Mouse (Mus musculus): ENCODE data around the gene 3110009E18Rik.

Gene 3110009E18Rik

GRCm38 (mm10) chr1:120142551-120142950 is 21.6 kb downstream of the 3110009E18Rik start:
- WGBS: 45% methylated on average over 5 of the region's 5 CpGs

GRCm38 (mm10) chr1:120145527-120146216 is 24.7 kb downstream of the 3110009E18Rik start:
- WGBS: 90% methylated on average over 8 of the region's 8 CpGs

GRCm38 (mm10) chr1:120155325-120155724 is 34.3 kb downstream of the 3110009E18Rik start:
- WGBS: 24% methylated on average over 1 of the region's 1 CpGs

- 98% methylated on average over 9 of the region's 9 CpGs for WGBS
Measured at GRCm38 (mm10) chr1:120158474-120159127, 37.6 kb downstream of the 3110009E18Rik start.

GRCm38 (mm10) chr1:120161502-120161901 is 40.5 kb downstream of the 3110009E18Rik start:
- WGBS: 97% methylated on average over 5 of the region's 5 CpGs

- 72% methylated on average over 1 of the region's 1 CpGs for WGBS
Measured at GRCm38 (mm10) chr1:120162616-120163015, 41.6 kb downstream of the 3110009E18Rik start.

GRCm38 (mm10) chr1:120168016-120168415 is 47.0 kb downstream of the 3110009E18Rik start:
- WGBS: 94% methylated on average over 4 of the region's 4 CpGs

- 92% methylated on average over 7 of the region's 7 CpGs for WGBS
Measured at GRCm38 (mm10) chr1:120168674-120169073, 47.7 kb downstream of the 3110009E18Rik start.

GRCm38 (mm10) chr1:120170307-120170706 is 49.3 kb downstream of the 3110009E18Rik start:
- 88% methylated on average over 7 of the region's 7 CpGs for WGBS

GRCm38 (mm10) chr1:120171819-120172521 is 51.0 kb downstream of the 3110009E18Rik start:
- WGBS: 51% methylated on average over 5 of the region's 5 CpGs

GRCm38 (mm10) chr1:120174991-120175390 is 54.0 kb downstream of the 3110009E18Rik start:
- WGBS: 89% methylated on average over 4 of the region's 4 CpGs

- 61% methylated on average over 14 of the region's 14 CpGs for WGBS
Measured at GRCm38 (mm10) chr1:120176313-120176712, 55.3 kb downstream of the 3110009E18Rik start.

GRCm38 (mm10) chr1:120177141-120177540 is 56.2 kb downstream of the 3110009E18Rik start:
- WGBS: 96% methylated on average over 8 of the region's 8 CpGs

- 68% methylated on average over 6 of the region's 6 CpGs for WGBS
Measured at GRCm38 (mm10) chr1:120186204-120186603, 65.2 kb downstream of the 3110009E18Rik start.

- 67% methylated on average over 9 of the region's 9 CpGs for WGBS
Measured at GRCm38 (mm10) chr1:120186655-120187054, 65.7 kb downstream of the 3110009E18Rik start.

- 62% methylated on average over 7 of the region's 7 CpGs for WGBS
Measured at GRCm38 (mm10) chr1:120187059-120187458, 66.1 kb downstream of the 3110009E18Rik start.

- WGBS: 76% methylated on average over 6 of the region's 6 CpGs
Measured at GRCm38 (mm10) chr1:120189206-120189605, 68.2 kb downstream of the 3110009E18Rik start.

- WGBS: 95% methylated on average over 2 of the region's 2 CpGs
Measured at GRCm38 (mm10) chr1:120190300-120190699, 69.3 kb downstream of the 3110009E18Rik start.

GRCm38 (mm10) chr1:120190946-120191345 is 70.0 kb downstream of the 3110009E18Rik start:
- WGBS: 32% methylated on average over 6 of the region's 6 CpGs

- 82% methylated on average over 6 of the region's 6 CpGs for WGBS
Measured at GRCm38 (mm10) chr1:120192321-120192720, 71.3 kb downstream of the 3110009E18Rik start.

GRCm38 (mm10) chr1:120193586-120193985 is 72.6 kb downstream of the 3110009E18Rik start:
- WGBS: 95% methylated on average over 10 of the region's 10 CpGs

GRCm38 (mm10) chr1:120195947-120196346 is 75.0 kb downstream of the 3110009E18Rik start:
- WGBS: 57% methylated on average over 5 of the region's 5 CpGs

Data from cerebral cortex, adult 2 months (tissue).